Mouse (Mus musculus) forebrain, embryonic 14.5 days (tissue): Measurements from ENCODE around the gene Pla2g5. TPM values are rescaled to one million over a fixed set of nuclear protein-coding genes. Genes with fewer than 3 reads are reported as not detected.
"Not testable (repeated sequence)": the region's sequence is repeated elsewhere in the genome, so short reads cannot be mapped to it uniquely, and the experiment has no call there.

Experiments used
- ATAC-seq: fragments of 200-750 bp; cut with Nextera tagmentation; 2 replicates; pipeline ENCODE4 v1.8.0; 2017; ENCODE audit warnings: mild to moderate bottlenecking, moderate library complexity
- DNase-seq: peaks from one replicate; pipeline ENCODE4 v3.0.0-alpha.2; 2015; ENCODE audit warnings: low spot score
- H3K27ac ChIP-seq: fragments of 300-500 bp; sonication (generic); 2 replicates; pipeline ENCODE4 v1.5.1; 2014; ENCODE audit warnings: low read depth, mild to moderate bottlenecking, control low read depth, low read length, moderate library complexity
- H3K27me3 ChIP-seq: fragments of 300-500 bp; sonication (generic); replicated peaks from 2 replicates; pipeline ENCODE4 v1.6.1; 2014; ENCODE audit warnings: low read length, control low read depth, mixed read lengths; ENCODE audit not compliant: control insufficient read depth, insufficient read depth
- H3K36me3 ChIP-seq: fragments of 300-500 bp; sonication (generic); 2 replicates; pipeline ENCODE4 v1.6.1; 2014; ENCODE audit warnings: low read length, control low read depth; ENCODE audit not compliant: control insufficient read depth, insufficient read depth
- H3K4me1 ChIP-seq: fragments of 300-500 bp; sonication (generic); 2 replicates; pipeline ENCODE4 v1.6.1; 2014; ENCODE audit warnings: antibody characterized with exemption, low read length, control low read depth; ENCODE audit not compliant: control insufficient read depth, insufficient read depth
- H3K4me2 ChIP-seq: fragments of 300-500 bp; sonication (generic); 2 replicates; pipeline ENCODE4 v1.6.1; 2014; ENCODE audit warnings: mild to moderate bottlenecking, control low read depth, low read length
- H3K4me3 ChIP-seq: fragments of 300-500 bp; sonication (generic); 2 replicates; pipeline ENCODE4 v1.5.1; 2014; ENCODE audit warnings: low read depth, low read length, control low read depth
- H3K9ac ChIP-seq: fragments of 300-500 bp; sonication (generic); 2 replicates; pipeline ENCODE4 v1.6.1; 2014; ENCODE audit warnings: mild to moderate bottlenecking, low read length, control low read depth, moderate library complexity
- H3K9me3 ChIP-seq: fragments of 300-500 bp; sonication (generic); replicated peaks from 2 replicates; pipeline ENCODE4 v1.6.1; 2016; ENCODE audit warnings: low read length, control low read depth, mixed read lengths; ENCODE audit not compliant: control insufficient read depth
- WGBS: fragments of 180-500 bp; shearing (Covaris S2); extraction: QIAGEN DNeasy Blood & Tissue Kit; methylation state at CpG from one replicate; pipeline ENCODE4 v1.1.7; 2014; 5-methylcytosine and 5-hydroxymethylcytosine counted together
- polyA plus RNA-seq: library from polyadenylated mRNA; unstranded; fragments of >200 nt; fragmentation: Nextera tagmentation; extraction: Ambion mirVana; gene quantifications from 2 replicates; pipeline ENCODE4 v1.2.1, GENCODE M21; 2014

Pla2g5 gene
- polyA plus RNA-seq, 1 experiment from 2014 or later: 0.67 TPM

- H3K4me2 ChIP-seq: no peak overlapping the region
- WGBS: 3% methylated on average over 4 of the region's 4 CpGs
- H3K9me3 ChIP-seq: no peaks in the 10 kb centered on the region; the same call in 1 of the 2 replicates
- H3K4me3 ChIP-seq: no peak overlapping the region
- no peak overlapping the region for H3K9ac ChIP-seq
- H3K27ac ChIP-seq: no peak overlapping the region
- H3K4me1 ChIP-seq: no peaks in the 10 kb centered on the region
- DNase-seq (peak; percentile 85), ATAC-seq (peak; percentile 63)
- no peaks in the 10 kb centered on the region for H3K27me3 ChIP-seq
- H3K36me3 ChIP-seq: no peaks in the 10 kb centered on the region
Measured at GRCm38 (mm10) chr4:138851463-138851862, 11.8 kb downstream of the Pla2g5 start.

- Histone ChIP-seq H3K4me3 (no peak overlapping the region), H3K4me1 (no peaks in the 10 kb centered on the region; the same call in 1 of the 2 replicates), H3K9me3 (no peaks in the 10 kb centered on the region; the same call in 1 of the 2 replicates), H3K36me3 (no peaks in the 10 kb centered on the region), H3K4me2 (no peak overlapping the region), H3K27ac (no peak overlapping the region; the same call in 1 of the 2 replicates), H3K27me3 (no peaks in the 10 kb centered on the region), H3K9ac (no peak overlapping the region)
- WGBS: 48% methylated on average over 7 of the region's 7 CpGs
- DNase-seq (peak; percentile 92), ATAC-seq (peak; percentile 62; the same call in 1 of the 2 replicates)
Measured at GRCm38 (mm10) chr4:138841386-138841785, 21.9 kb downstream of the Pla2g5 start.

- DNase-seq (no peak), ATAC-seq (no peak)
- Histone ChIP-seq H3K27ac (no peak overlapping the region), H3K4me3 (no peak overlapping the region), H3K4me2 (no peak overlapping the region), H3K9ac (no peak overlapping the region), H3K4me1 (no peaks in the 10 kb centered on the region; the same call in 1 of the 2 replicates), H3K9me3 (no peaks in the 10 kb centered on the region; the same call in 1 of the 2 replicates), H3K27me3 (no peaks in the 10 kb centered on the region), H3K36me3 (no peaks in the 10 kb centered on the region)
- WGBS: 71% methylated on average over 8 of the region's 8 CpGs
Measured at GRCm38 (mm10) chr4:138840726-138841125, 22.6 kb downstream of the Pla2g5 start.

- ATAC-seq (no peak), DNase-seq (no peak)
- H3K27me3 ChIP-seq: no peaks in the 10 kb centered on the region
- WGBS: 56% methylated on average over 6 of the region's 6 CpGs
- H3K36me3 ChIP-seq: no peaks in the 10 kb centered on the region
- no peak overlapping the region for H3K4me2 ChIP-seq
- H3K27ac ChIP-seq: no peak overlapping the region
- no peaks in the 10 kb centered on the region; the same call in 1 of the 2 replicates for H3K9me3 ChIP-seq
- no peak overlapping the region for H3K9ac ChIP-seq
- no peak overlapping the region for H3K4me3 ChIP-seq
- no peaks in the 10 kb centered on the region; the same call in 1 of the 2 replicates for H3K4me1 ChIP-seq
Measured at GRCm38 (mm10) chr4:138839806-138840205, 23.5 kb downstream of the Pla2g5 start.

GRCm38 (mm10) chr4:138827147-138827546, 36.1 kb downstream of the Pla2g5 start:
- Histone ChIP-seq H3K27me3 (no peaks in the 10 kb centered on the region), H3K4me2 (no peak overlapping the region), H3K27ac (no peak overlapping the region), H3K4me3 (no peak overlapping the region), H3K4me1 (no peaks in the 10 kb centered on the region), H3K36me3 (no peaks in the 10 kb centered on the region), H3K9ac (no peak overlapping the region), H3K9me3 (no peaks in the 10 kb centered on the region)
- no peak for DNase-seq
- ATAC-seq: no peak
- WGBS: 65% methylated on average over 11 of the region's 11 CpGs

GRCm38 (mm10) chr4:138825751-138826567, 37.3 kb downstream of the Pla2g5 start:
- Histone ChIP-seq H3K4me1 (no peaks in the 10 kb centered on the region), H3K9me3 (no peaks in the 10 kb centered on the region), H3K4me2 (no peak overlapping the region), H3K4me3 (no peak overlapping the region), H3K36me3 (no peaks in the 10 kb centered on the region), H3K27me3 (no peaks in the 10 kb centered on the region), H3K9ac (no peak overlapping the region), H3K27ac (no peak overlapping the region)
- 77% methylated on average over 18 of the region's 18 CpGs for WGBS
- no peak for ATAC-seq
- DNase-seq: no peak

- Histone ChIP-seq H3K27me3 (no peaks in the 10 kb centered on the region), H3K4me2 (no peak overlapping the region), H3K4me3 (no peak overlapping the region), H3K9me3 (no peaks in the 10 kb centered on the region), H3K27ac (no peak overlapping the region), H3K9ac (no peak overlapping the region), H3K4me1 (no peaks in the 10 kb centered on the region), H3K36me3 (no peaks in the 10 kb centered on the region)
- DNase-seq (no peak), ATAC-seq (no peak)
- WGBS: 86% methylated on average over 2 of the region's 2 CpGs
Measured at GRCm38 (mm10) chr4:138824660-138825059, 38.6 kb downstream of the Pla2g5 start.

GRCm38 (mm10) chr4:138824161-138824560, 39.1 kb downstream of the Pla2g5 start:
- not testable (repeated sequence) for H3K4me1 ChIP-seq, H3K9ac ChIP-seq, H3K36me3 ChIP-seq, ATAC-seq, H3K27ac ChIP-seq, H3K27me3 ChIP-seq, H3K9me3 ChIP-seq, DNase-seq, H3K4me3 ChIP-seq, H3K4me2 ChIP-seq
- 85% methylated on average over 2 of the region's 2 CpGs for WGBS

GRCm38 (mm10) chr4:138821036-138821435, 42.2 kb downstream of the Pla2g5 start:
- WGBS: 85% methylated on average over 2 of the region's 2 CpGs
- Histone ChIP-seq H3K36me3 (no peaks in the 10 kb centered on the region), H3K9me3 (no peaks in the 10 kb centered on the region), H3K4me1 (no peaks in the 10 kb centered on the region), H3K27ac (no peak overlapping the region), H3K4me2 (no peak overlapping the region), H3K9ac (no peak overlapping the region), H3K27me3 (no peaks in the 10 kb centered on the region), H3K4me3 (no peak overlapping the region)
- ATAC-seq (no peak), DNase-seq (no peak)
